Mouse (Mus musculus) left cerebral cortex, postnatal 25 days (tissue): ENCODE data around the gene Rabepk. TPM values are rescaled to one million over a fixed set of nuclear protein-coding genes. Genes with fewer than 3 reads are reported as not detected.
"Not testable (repeated sequence)": the region's sequence is repeated elsewhere in the genome, so short reads cannot be mapped to it uniquely, and the experiment has no call there.

Source experiments
- DNase-seq, 2 experiments: peaks; one replicate each; pipeline ENCODE4 v3.0.0; 2022; ENCODE audit warnings: low spot score in 2 of 2, mixed read lengths in 1 of 2
- intact Hi-C: fragments of 180-260 bp; cut with DNase I; formaldehyde crosslinking; loops from one replicate; pipeline ENCODE4 v1.15.1; 2025
- total RNA-seq, 2 experiments: library from RNA; stranded (reverse); gene quantifications; 2 replicates each; pipeline ENCODE4 v1.2.3; 2021

Gene Rabepk
- total RNA-seq, 2 experiments from 2014 or later = 30.8 to 34.0 TPM

DNA sequence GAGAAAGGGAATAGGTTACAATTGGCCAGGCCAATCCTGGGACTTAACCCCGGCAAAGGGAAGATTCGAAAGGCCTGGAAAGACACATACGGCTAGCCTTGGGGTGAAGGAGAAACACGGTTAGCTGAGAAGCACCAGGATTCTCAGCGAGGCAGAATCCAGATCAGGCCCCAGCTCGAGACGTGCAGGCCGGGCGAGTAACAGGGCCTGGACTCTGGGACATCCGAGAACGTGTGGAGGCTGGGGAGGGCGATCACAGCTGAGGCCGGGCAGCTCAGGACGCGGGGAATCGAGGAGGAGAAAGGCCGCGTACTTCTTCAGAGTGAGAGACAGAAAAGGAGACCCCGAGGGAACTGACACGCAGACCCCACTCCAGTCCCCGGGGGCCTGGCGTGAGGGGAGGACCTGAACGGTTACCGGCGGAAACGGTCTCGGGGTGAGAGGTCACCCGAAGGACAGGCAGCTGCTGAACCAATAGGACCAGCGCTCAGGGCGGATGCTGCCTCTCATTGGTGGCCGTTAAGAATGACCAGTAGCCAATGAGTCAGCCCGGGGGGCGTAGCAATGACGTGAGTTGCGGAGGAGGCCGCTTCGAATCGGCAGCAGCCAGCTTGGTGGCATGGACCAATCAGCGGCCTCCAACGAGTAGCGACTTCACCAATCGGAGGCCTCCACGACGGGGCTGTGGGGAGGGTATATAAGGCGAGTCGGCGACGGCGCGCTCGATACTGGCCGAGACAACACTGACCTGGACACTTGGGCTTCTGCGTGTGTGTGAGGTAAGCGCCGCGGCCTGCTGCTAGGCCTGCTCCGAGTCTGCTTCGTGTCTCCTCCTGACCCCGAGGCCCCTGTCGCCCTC is 28.1 kb downstream of the Rabepk start, which contains the start of gene Hspa5:
Gene Hspa5, plus strand, starts transcription at position 603 of the 859 bp plus-strand sequence.
- DNase-seq = peak; percentile 100
- intact Hi-C loops = loop anchor here (2.0 kb wide), 2 partner anchors 17 to 27 kb away; partner anchors contain the start of genes Gapvd1 and Rabepk

DNA sequence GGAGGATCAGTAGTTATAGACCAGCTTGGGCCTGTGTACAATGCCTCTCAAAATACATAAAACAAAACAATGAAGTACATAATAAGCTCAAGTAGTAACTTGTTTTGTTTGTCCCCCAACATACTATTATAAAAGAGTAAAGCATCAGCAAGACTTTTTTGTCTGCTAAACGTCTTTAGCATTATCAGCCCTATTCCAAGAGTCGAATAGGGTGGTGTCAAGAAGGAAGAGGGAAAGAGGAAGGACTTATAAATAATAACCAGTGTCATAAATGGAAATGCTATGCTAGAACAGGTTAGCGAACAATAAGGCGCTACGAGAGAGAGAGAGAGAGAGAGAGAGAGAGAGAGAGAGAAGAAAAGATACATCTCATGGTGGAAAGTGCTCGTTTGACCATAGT is 28.8 kb downstream of the Rabepk start:
- intact Hi-C loops = loop anchor here (2.0 kb wide), 1 partner anchor 16 kb away; the partner anchor contains the start of gene Gapvd1
- DNase-seq = no peak

DNA sequence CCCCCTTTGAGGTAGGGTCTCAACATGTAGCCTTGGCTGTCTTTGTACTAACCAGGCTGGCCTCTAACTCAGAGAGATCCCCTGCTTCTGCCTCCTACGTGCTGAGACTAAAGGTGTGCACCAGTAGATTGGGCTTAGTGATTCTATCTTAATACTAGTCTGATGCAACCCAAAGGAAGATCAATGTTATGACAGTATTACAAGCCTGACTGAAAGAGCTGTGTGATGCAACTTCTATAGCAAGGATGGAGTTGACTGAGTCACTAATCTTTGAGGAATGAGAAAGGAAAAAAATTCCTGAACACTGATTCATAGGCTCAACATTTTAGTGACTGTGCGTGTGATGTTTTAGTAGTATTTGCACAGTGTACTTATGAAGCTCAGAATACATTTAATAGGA is 29.7 kb downstream of the Rabepk start:
- intact Hi-C loops = loop anchor here (2.0 kb wide), 1 partner anchor 15 kb away; the partner anchor contains the start of gene Gapvd1
- no peak for DNase-seq

DNA sequence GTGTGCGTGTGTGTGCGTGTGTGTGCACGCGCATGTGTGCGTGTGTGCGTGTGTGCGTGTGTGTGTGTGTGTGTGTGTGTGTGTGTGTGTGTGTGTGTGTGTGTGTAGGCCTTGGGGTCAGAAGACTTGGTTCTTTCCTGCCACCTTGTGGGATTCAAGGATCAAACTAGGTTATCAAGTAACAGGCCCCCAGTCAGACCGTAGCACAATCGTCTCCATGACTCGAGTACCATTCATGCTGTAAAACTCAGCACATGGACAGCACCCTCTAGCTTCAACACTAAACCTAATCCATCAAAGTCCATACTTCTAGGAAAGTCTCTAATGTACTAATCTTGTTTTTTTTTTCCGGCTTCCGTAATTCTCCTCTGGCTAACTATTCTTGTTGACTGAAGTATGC is 34.9 kb downstream of the Rabepk start:
- no peak for DNase-seq
- intact Hi-C loops = no loop called here

DNA sequence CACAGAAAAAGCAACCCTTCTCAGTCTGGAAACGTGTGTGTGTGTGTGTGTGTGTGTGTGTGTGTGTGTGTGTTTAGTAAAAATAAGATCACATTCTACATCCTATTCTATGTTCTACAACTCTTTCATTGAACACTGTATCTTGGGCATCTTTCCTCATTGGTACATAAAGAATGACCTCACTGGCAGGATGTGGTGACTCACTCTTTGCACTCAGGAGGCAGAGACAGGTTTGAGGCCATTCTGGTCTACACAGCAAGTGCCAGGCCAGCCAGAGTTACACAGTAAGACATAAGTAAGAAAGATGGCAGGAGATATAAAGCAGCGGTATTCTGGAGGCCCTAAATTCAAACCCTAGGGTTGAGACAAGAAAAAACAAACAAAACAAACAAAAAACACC is 36.8 kb downstream of the Rabepk start:
- intact Hi-C loops = no loop called here
- DNase-seq = no peak

DNA sequence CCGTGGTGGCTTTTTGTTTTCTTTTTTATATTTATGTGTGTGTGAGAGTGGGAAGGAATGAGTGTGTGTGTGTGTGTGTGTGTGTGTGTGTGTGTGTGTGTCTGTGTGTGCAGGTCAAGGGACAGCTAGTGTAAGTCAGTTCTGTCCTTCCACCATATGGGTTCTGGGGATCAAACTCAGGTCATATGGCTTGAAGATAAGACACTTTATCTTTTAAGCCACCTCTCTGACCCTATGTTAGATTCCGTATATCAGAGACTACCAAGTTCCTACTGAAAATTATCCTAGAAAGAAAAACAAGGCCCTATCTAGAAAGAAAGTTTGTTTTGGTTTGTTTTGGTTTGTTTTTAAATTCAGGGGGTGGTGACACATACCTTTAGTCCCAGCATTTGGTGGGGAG is 37.5 kb downstream of the Rabepk start:
- DNase-seq = no peak
- intact Hi-C loops = no loop called here

DNA sequence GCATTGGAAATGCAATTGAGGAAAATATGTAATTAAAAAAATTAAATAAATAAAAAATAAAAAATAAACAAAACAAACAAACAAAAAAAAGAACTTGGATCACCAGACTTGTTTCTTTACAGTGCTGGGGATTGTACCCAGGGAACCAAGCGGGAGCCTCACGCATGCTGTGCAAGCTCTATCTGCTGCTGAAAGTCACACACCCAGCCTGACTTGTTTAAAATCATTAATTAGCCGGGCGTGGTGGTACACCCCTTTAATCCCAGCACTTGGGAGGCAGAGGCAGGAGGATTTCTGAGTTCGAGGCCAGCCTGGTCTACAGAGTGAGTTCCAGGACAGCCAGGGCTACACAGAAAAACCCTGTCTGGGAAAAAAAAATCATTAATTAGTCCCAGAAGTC is 38.4 kb downstream of the Rabepk start:
- intact Hi-C loops, DNase-seq: not testable (repeated sequence)

DNA sequence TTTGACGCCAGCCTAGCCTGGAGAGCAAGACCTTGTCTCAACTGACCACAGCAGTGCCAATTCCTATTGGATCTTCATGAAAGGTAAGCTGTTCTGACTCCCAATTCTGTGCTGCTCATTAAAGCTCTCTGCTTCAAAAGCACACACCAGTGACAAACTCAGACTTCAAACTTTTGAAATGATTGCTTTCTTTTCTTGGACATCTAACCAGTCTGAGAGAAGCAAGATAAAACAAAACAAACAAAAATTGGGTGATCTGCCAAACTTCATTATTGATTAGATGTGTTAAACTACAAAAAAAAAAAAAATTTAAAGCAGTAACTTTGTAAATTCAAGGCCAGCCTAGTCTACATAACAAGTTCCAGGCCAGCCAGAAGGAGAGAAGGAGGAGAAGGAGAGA is 42.4 kb downstream of the Rabepk start:
- intact Hi-C loops = no loop called here
- no peak for DNase-seq

DNA sequence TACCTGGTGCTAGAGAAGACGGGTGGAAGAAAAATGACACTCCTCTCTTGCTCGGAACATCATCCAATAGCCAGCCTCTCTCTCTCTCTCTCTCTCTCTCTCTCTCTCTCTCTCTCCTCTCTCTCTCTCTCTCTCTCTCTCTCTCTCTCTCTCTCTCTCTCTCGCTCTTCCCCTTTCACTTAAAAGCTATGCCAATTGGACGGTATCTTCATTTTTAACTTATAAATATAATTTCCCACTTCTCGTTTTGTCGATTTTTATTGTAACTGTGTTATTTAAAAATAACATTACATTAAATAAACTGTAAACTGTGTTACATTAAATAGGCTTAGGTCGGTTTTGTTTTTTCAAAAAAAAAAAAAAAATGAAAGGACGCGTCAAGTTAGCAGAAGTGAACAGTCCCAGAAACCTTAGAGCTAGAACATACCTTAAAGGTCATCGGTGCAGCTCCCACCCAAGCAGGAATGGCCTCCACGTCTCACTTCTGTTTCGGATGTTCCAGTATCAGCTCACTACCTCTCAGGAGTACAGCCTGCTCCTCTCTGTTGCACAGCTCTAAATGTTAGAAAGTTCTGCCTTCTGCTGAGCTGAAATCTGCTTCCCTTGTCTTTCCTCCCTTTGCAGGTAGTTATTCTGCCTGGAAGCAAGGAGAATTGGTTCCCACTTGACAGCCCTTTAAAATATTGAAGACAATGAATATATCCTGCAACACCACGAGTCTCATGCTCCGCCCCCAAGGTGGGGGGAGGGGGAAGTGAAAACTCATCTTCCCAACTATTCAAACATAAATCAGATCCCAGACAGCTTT is 45.0 kb downstream of the Rabepk start, which contains the start of gene Gapvd1:
Gene Gapvd1, minus strand, starts transcription at position 682 of the 808 bp plus-strand sequence.
- intact Hi-C loops = loop anchor here (2.0 kb wide), 1 partner anchor 16 kb away; the partner anchor contains the start of gene Hspa5
- no peak for DNase-seq

DNA sequence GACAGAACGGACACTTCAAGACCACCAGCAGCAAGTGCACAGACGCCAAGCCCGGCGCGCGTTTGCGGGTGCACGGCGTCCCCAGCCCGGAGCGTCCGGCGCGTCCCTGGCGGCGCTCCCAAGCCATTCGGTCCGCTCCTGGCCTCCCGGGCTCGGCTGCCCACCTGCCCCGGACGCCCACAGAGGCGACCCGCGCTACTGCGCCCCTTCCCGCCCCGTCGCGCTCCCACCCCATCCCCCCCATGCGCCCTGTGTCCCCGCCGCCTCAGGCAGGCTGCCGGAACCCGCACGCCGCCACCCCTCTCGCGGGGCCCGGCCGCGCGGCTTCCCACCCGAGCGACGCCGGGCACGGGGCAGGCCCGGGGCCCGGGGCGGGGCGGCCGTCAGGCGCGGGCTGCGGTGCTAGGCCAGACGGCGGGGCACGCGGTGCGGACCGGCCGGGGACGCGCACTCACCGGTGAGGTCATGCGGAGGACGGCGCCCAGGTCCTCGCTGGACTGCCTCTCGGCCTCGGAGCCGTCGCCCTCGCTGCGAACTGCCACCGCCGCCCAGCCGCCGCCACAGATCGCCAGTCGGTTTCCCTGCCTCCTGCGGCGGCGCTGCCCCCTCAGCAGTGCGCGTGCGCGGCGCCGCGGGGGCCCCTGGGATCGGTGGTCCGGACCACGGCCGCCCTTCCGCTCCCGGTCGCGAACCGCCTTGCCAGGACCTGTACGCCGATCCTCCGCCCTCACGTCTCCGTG is 45.7 kb downstream of the Rabepk start:
- DNase-seq = peak; percentile 79 to 82
- intact Hi-C loops = loop anchor here (2.0 kb wide), 1 partner anchor 17 kb away; the partner anchor contains the start of gene Hspa5

DNA sequence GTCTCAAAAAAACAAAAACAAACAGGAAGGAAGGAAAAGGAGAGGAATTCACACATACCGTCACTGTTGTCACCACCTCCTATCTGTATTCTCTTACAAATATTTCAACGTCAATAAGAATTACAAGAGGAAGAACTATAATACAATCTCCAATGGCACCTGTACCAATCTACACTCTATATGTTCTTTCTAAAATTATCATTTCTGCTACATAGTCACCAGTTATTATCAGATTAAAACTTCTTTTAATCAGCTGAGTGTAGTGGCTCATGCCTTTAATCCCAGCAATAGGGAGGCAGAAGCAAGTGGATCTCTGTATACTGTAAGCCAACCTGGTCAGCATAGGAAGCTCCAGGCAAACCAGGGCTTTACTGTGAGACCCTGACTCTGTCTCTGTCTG is 49.5 kb downstream of the Rabepk start:
- intact Hi-C loops = no loop called here
- DNase-seq = no peak

DNA sequence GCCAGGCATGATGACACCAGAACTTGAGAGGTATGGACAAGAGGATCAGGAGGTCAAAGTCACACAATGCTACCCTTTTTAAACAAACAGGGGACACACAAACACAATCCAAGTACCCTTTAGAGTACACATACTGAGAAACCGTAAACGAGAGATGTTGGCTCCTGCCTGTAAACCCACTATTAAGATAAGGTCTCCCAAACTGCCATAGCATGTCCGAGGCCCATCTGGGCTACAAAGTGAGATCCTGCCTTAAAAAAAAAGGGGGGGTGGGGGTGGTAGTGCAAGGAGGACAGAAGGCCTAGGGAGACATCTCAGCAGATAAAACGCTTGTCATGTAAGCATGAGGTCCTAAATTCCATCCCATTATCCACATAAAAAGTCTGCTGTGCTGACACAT is 51.2 kb downstream of the Rabepk start:
- intact Hi-C loops = no loop called here
- no peak for DNase-seq

DNA sequence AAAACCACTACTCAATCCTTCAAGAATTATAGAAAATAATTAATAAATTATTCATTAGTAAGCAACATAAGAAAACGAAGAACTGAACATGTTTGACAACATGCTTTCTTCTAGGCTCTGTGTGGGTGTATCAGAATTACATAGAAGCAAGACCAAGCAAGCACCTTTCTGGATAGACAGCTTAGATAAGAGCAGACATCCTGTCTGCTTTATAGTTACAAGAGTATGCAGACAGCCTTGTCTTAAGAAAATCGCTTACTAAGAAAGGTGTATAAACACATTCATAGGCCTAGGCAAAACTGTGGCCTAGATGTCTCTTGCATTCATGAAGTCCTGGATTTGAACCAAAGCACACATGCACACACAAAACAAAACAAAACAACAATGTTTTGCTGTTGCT is 54.0 kb downstream of the Rabepk start:
- intact Hi-C loops = no loop called here
- DNase-seq = no peak

DNA sequence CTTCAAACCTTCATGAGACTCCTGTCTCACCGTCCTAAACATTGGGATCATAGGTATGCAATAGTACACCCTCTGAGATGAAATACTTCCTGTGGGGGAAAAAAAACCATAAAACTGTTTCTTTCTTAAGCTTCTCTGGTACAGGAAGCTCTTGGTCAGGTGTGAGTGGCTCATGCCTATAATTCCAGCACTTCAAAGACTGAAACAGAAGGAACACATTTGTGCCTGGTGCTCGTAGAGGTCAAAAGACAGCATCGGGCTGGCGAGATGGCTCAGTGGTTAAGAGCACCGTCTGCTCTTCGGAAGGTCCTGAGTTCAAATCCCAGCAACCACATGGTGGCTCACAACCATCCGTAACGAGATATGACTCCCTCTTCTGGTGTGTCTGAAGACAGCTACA is 55.2 kb downstream of the Rabepk start:
- intact Hi-C loops = no loop called here
- DNase-seq = no peak

DNA sequence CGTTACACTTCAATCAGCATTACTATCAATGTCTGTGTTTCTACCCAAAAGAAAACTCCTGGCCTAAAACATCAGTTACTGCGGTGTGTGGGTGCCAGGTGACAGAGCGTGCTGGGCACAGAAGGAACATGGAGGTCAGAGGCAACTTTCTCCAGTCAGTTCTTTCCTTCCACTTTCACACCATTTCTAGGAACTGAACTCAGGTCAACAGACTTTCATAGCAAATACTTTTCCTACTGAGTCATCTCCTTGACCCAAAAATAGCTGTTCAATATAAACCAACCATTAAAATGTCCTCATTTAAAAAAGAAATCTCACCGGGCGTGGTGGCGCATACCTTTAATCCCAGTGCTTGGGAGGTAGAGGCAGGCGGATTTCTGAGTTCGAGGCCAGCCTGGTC is 57.0 kb downstream of the Rabepk start:
- DNase-seq = no peak

DNA sequence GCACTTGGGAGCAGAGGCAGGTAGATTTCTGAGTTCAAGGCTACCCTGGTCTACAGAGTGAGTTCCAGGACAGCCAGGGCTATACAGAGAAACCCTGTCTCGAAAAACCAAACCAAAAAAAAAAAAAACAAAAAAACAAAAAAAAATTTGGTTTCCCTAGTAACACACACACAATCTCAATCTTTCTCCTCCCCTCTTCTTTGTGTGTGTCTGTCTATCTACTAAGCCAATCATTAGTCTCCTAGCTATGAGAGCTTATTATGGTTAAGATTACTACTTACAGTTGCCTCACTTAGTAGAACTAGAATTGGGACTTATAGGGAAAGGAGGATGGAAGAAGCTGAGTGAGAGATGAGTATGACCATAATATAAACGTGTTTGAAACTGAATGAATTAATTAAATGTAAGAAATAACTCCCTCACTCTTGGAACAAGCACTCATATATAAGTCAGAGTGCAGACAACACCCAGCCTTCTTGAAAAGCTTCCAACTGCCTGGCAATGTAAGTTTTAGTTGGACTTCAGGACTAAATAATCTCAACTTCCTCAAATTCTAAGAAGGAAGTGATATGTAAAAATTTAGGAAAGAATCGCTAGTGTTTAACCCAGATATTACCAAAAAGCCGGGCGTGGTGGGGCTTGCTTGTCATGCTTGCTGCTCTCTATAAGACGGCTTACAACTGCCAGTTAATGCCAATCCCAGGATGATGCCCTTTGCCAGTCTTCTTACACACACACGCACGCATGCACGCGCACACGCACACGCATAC is 58.1 kb downstream of the Rabepk start:
- DNase-seq = no peak
- intact Hi-C loops = no loop called here

More for the DNA sequence above, 57.0 kb downstream of the Rabepk start:
- intact Hi-C loops = no loop called here

DNA sequence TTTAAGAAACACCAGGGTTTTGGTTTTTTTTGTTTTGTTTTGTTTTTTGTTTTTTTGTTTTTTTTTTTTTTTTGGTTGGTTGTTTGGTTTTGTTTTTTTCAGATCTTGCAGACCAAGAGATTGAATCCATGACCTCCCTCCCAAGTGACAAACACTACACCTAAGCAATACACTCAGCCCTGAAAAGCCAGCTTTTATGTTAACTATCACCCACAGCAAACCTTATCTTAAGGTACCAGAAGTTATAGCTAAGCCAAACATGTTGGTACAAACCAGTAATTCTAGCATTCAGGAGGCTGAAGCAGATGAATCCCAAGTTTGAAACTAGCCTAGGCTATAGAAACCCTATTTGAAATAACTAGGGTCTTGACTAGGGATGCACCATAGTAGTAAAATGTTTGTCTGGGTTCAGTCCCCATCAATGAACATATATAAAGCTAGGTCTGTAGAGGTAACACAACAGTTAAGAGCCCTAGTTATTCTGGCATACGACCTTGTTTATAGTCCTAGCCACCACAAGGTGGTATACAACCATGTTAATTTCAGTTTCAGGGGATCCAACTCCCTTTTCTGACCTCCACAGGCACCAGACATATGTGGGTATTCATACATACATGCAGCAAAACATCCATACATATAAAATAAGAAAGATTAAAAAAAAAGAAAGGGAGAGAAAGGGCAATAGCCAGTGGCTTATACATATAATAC is 59.9 kb downstream of the Rabepk start:
- intact Hi-C loops = no loop called here
- DNase-seq = no peak

DNA sequence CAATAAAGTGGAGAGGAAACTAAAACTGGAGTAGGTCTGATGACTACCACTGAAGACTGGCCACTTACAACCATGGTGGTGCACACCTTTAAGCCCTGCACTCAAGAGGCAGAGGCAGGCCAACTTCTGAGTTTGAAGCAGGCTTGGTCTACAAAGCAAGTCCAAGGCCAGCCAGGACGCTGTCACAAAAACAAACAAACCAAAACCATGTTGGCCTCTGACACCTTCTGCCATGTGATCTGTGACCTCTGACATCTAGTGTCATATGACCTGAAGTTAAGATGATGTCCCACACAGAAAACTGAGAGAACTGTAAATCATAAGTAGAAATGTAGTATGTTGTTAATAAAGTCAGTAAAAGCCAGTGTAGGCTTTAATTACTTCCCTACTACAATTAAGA is 61.8 kb downstream of the Rabepk start:
- intact Hi-C loops = no loop called here
- no peak for DNase-seq
